Mouse (Mus musculus) forebrain, embryonic 10.5 days (tissue): ENCODE results near the gene Ankrd33. TPM values are rescaled to one million over a fixed set of nuclear protein-coding genes. Genes with fewer than 3 reads are reported as not detected.

ENCODE experiments used
- DNase-seq: peaks from one replicate; pipeline ENCODE4 v3.0.0-alpha.2; 2017; ENCODE audit warnings: low spot score; ENCODE audit errors: extremely low spot score
- H3K27ac ChIP-seq: fragments of 300-500 bp; sonication (generic); 2 replicates; pipeline ENCODE4 v1.5.1; 2016; ENCODE audit warnings: mild to moderate bottlenecking
- H3K27me3 ChIP-seq: fragments of 300-500 bp; sonication (generic); 2 replicates; pipeline ENCODE4 v1.6.1; 2016; ENCODE audit warnings: mild to moderate bottlenecking; ENCODE audit not compliant: poor library complexity, severe bottlenecking
- H3K36me3 ChIP-seq: fragments of 300-500 bp; sonication (generic); replicated peaks from 2 replicates; pipeline ENCODE4 v1.6.1; 2016; ENCODE audit warnings: mild to moderate bottlenecking, moderate library complexity
- H3K4me1 ChIP-seq: fragments of 300-500 bp; sonication (generic); 2 replicates; pipeline ENCODE4 v1.6.1; 2016
- H3K4me3 ChIP-seq: fragments of 300-500 bp; sonication (generic); 2 replicates; pipeline ENCODE4 v1.5.1; 2016; ENCODE audit warnings: mild to moderate bottlenecking, moderate library complexity
- H3K9me3 ChIP-seq: fragments of 300-500 bp; sonication (generic); 2 replicates; pipeline ENCODE4 v1.6.1; 2016; ENCODE audit warnings: mild to moderate bottlenecking, moderate library complexity
- WGBS: fragments of 180-500 bp; shearing (Covaris S2); methylation state at CpG from one replicate; pipeline ENCODE4 v1.1.7; 2016; 5-methylcytosine and 5-hydroxymethylcytosine counted together
- polyA plus RNA-seq: library from polyadenylated mRNA; unstranded; fragments of >200 nt; fragmentation: Nextera tagmentation; extraction: Ambion mirVana; gene quantifications from 2 replicates; pipeline ENCODE4 v1.2.1, GENCODE M21; 2016

Gene Ankrd33
- polyA plus RNA-seq, 1 experiment from 2014 or later: not detected

DNA sequence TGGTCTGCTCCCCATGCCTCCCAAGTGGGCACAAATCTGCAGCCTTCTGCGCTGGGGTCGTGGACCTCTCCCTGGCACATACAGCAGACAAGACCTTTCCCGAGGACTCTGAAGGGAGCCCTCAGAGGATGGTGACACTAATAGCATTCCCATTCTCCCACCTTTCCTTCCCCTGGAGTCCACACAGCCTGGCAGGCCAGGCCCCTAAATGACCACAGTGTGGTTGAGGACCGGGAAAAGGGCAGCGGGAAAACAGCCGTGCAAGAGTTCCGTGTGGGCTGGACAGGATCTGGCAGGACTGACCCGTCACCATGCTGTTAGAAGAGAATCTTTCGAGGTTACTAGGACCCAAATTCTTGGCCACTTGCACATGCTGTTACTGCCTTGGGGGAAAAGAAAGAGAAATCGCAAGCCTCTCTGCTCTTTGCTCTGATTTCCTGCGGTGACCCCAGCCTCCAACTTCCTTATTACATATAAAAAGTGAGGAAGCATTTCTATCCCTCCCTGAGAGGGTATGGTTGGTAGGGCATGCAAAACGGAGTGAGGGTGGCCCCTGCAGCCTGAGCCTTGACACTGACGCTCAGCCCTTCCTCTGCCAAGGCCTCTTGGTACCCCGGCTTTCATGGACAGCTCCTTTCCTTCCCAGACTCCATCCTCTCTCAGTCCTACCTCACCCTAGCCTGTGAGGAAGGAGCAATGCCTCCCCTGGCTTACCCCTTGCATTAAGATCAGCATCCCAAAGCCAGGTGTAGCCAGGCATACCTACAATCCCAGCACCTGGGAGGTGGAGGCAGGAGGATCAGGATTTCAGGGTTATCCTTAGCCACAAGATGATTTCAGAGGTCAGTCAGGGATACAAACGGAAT is 30.8 kb downstream of the Ankrd33 start:
- Histone ChIP-seq H3K27me3 (peaks cover 21% of the 10 kb centered on the region), H3K36me3 (no peaks in the 10 kb centered on the region), H3K9me3 (no peaks in the 10 kb centered on the region), H3K4me3 (peak overlapping the region; percentile 36; the same call in 1 of the 2 replicates), H3K27ac (peak overlapping the region; percentile 80), H3K4me1 (peaks cover 64% of the 10 kb centered on the region)
- no peak for DNase-seq
- 69% methylated on average over 15 of the region's 15 CpGs for WGBS

DNA sequence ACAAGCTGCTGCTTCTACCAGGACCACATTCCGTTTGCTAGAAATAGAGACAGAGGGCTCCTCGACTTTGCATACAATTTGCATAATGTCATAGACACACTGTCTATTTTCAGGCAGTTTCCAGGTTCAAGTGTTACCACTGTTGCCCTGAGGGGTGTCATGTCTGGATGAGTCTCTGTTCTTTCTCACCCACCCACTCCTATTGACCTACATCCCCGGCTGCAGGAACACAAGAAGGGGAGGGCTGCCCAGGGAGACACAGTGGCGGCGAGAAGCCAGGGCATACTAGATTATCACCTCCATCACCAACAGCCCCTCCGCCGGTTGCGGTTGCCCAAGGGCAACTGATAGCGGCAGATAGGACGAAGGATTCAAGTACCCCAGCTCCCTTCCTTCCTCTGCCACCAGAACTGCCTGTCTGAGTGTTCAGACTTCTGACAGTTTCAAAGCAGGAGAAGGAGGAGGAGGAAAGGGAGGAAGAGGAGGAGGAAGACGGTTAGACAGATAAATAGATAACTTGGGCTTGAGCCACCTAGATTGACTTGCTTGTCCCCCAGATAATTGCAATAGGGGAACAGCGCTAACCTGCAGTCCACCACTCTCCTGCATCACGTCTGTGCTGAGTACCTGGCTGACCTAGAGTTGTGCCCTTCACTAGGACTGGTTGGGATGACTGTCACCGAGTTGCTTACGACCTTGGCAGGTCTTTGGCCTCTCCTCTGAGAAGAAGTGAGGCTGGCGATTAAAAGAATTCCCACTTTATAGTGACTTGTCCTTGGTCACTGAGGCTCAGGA is 31.8 kb downstream of the Ankrd33 start:
- no peaks in the 10 kb centered on the region for H3K36me3 ChIP-seq
- peaks cover 61% of the 10 kb centered on the region for H3K4me1 ChIP-seq
- H3K27ac ChIP-seq: 0 out of 2 replicates have a peak overlapping the region, but pooled peaks have one; percentile 35
- 89% methylated on average over 16 of the region's 16 CpGs for WGBS
- no peak for DNase-seq
- no peaks in the 10 kb centered on the region for H3K9me3 ChIP-seq
- H3K4me3 ChIP-seq: no peak overlapping the region
- peaks cover 21% of the 10 kb centered on the region for H3K27me3 ChIP-seq

- WGBS: 62% methylated on average over 6 of the region's 6 CpGs
- DNase-seq: no peak
- H3K9me3 ChIP-seq: no peaks in the 10 kb centered on the region
- H3K27ac ChIP-seq: 0 out of 2 replicates have a peak overlapping the region, but pooled peaks have one; percentile 35
- H3K36me3 ChIP-seq: no peaks in the 10 kb centered on the region
- peaks cover 19% of the 10 kb centered on the region for H3K27me3 ChIP-seq
- peaks cover 55% of the 10 kb centered on the region for H3K4me1 ChIP-seq
- no peak overlapping the region for H3K4me3 ChIP-seq
These were observed 32.3 kb downstream of the Ankrd33 start for GRCm38 (mm10) chr15:101147910-101148273.

DNA sequence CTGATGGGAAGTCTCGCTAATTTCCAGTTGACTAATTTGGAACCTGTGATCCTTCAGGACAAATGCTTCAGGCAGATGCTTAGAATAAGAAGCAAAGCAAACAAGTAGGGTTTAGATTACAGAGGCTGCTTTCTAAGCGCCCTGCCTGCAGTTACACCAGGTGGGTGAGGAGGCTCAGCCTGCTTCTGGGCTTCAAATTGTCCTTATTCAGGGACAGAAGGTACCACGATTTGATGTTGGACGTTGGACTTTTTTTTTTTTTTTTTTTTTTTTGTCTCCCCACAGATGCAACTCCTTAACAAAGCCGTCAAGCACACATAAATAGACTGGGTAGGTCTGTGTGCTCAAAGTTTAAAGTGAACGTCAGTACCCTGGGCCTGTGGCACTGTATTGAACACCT is 33.0 kb downstream of the Ankrd33 start:
- DNase-seq: no peak
- H3K36me3 ChIP-seq: no peaks in the 10 kb centered on the region
- H3K27me3 ChIP-seq: peaks cover 12% of the 10 kb centered on the region
- WGBS: 71% methylated on average over 6 of the region's 6 CpGs
- no peak overlapping the region for H3K4me3 ChIP-seq
- no peaks in the 10 kb centered on the region for H3K9me3 ChIP-seq
- H3K27ac ChIP-seq: no peak overlapping the region
- peaks cover 52% of the 10 kb centered on the region for H3K4me1 ChIP-seq

- WGBS: 83% methylated on average over 9 of the region's 9 CpGs
- DNase-seq: no peak
- Histone ChIP-seq H3K27ac (no peak overlapping the region), H3K9me3 (peaks cover 5% of the 10 kb centered on the region; the same call in 1 of the 2 replicates), H3K27me3 (no peaks in the 10 kb centered on the region; the same call in 1 of the 2 replicates), H3K4me3 (no peak overlapping the region), H3K36me3 (no peaks in the 10 kb centered on the region), H3K4me1 (peaks cover 27% of the 10 kb centered on the region)
These were observed 36.1 kb downstream of the Ankrd33 start for GRCm38 (mm10) chr15:101151409-101152261.

GRCm38 (mm10) chr15:101154700-101155616 is 39.4 kb downstream of the Ankrd33 start:
- H3K4me1 ChIP-seq: peaks cover 16% of the 10 kb centered on the region
- no peaks in the 10 kb centered on the region for H3K27me3 ChIP-seq
- WGBS: 81% methylated on average over 7 of the region's 7 CpGs
- peaks cover 11% of the 10 kb centered on the region for H3K9me3 ChIP-seq
- no peak overlapping the region for H3K27ac ChIP-seq
- DNase-seq: no peak
- no peak overlapping the region for H3K4me3 ChIP-seq
- H3K36me3 ChIP-seq: no peaks in the 10 kb centered on the region

- 53% methylated on average over 1 of the region's 1 CpGs for WGBS
- Histone ChIP-seq H3K9me3 (peaks cover 11% of the 10 kb centered on the region), H3K36me3 (no peaks in the 10 kb centered on the region), H3K4me3 (peak overlapping the region; percentile 30), H3K27ac (peak overlapping the region; percentile 78), H3K27me3 (peaks cover 28% of the 10 kb centered on the region), H3K4me1 (peaks cover 44% of the 10 kb centered on the region)
- no peak for DNase-seq
These were observed 44.6 kb downstream of the Ankrd33 start for GRCm38 (mm10) chr15:101160128-101160527.

DNA sequence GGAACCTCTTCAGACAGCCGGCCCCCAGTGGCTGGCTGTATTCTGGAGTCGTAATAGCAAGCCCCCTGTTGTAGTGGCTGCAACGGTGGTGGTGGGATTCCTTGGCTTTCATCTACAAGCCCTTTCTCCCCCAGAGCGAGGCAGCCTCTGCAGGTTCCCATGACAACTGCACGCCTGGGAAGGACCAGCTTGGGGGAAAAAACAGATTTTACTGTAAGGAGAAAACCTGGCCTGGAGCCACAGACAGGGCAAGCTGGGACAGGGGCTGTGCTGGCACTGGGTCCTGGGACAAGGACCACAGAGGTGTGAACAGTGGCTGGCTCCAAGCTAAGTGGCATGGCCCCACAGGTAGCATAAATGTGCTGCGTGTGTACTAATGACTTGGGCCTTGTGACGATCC is 45.0 kb downstream of the Ankrd33 start:
- no peak for DNase-seq
- H3K27ac ChIP-seq: peak overlapping the region; percentile 78
- H3K4me1 ChIP-seq: peaks cover 44% of the 10 kb centered on the region
- H3K9me3 ChIP-seq: peaks cover 11% of the 10 kb centered on the region
- peak overlapping the region; percentile 30 for H3K4me3 ChIP-seq
- WGBS: 22% methylated on average over 7 of the region's 7 CpGs
- H3K27me3 ChIP-seq: peaks cover 29% of the 10 kb centered on the region
- no peaks in the 10 kb centered on the region for H3K36me3 ChIP-seq

- H3K4me1 ChIP-seq: peaks cover 44% of the 10 kb centered on the region
- peaks cover 36% of the 10 kb centered on the region for H3K27me3 ChIP-seq
- no peaks in the 10 kb centered on the region for H3K36me3 ChIP-seq
- WGBS: 89% methylated on average over 7 of the region's 7 CpGs
- H3K4me3 ChIP-seq: no peak overlapping the region
- H3K9me3 ChIP-seq: peaks cover 7% of the 10 kb centered on the region
- H3K27ac ChIP-seq: 0 out of 2 replicates have a peak overlapping the region, but pooled peaks have one; percentile 40
- no peak for DNase-seq
These were observed 46.0 kb downstream of the Ankrd33 start for GRCm38 (mm10) chr15:101161534-101161933.

- Histone ChIP-seq H3K4me3 (no peak overlapping the region), H3K4me1 (peaks cover 49% of the 10 kb centered on the region), H3K9me3 (no peaks in the 10 kb centered on the region), H3K27me3 (peaks cover 36% of the 10 kb centered on the region), H3K36me3 (no peaks in the 10 kb centered on the region), H3K27ac (peak overlapping the region; percentile 53; the same call in 1 of the 2 replicates)
- no peak for DNase-seq
- WGBS: 64% methylated on average over 15 of the region's 15 CpGs
These were observed 47.5 kb downstream of the Ankrd33 start for GRCm38 (mm10) chr15:101163056-101163458.

DNA sequence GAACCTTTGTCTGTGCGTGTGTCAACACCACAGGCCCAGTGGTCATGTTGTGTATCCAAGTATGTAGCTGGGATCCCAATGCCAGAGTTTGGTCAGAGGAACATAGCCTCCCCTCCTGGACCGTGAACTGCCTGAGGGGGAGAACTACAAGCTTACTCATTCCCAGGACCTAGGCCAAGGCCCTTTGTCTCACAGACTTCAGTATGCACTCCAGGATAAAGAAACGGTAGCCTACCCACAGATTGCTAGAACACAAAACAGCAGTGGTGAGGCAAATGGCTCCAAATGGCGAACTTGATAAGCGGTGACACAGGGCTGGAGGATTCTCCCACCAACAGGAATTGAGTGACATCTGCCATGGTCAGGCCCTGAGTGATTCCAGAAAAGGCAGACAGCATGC is 48.3 kb downstream of the Ankrd33 start:
- no peak for DNase-seq
- Histone ChIP-seq H3K4me3 (no peak overlapping the region), H3K36me3 (no peaks in the 10 kb centered on the region), H3K4me1 (peaks cover 49% of the 10 kb centered on the region), H3K27me3 (peaks cover 36% of the 10 kb centered on the region), H3K27ac (peak overlapping the region; percentile 53; the same call in 1 of the 2 replicates), H3K9me3 (no peaks in the 10 kb centered on the region)
- 71% methylated on average over 5 of the region's 5 CpGs for WGBS
